Mouse (Mus musculus) liver, embryonic 14.5 days (tissue): ENCODE data around the gene Pars2. TPM values are rescaled to one million over a fixed set of nuclear protein-coding genes. Genes with fewer than 3 reads are reported as not detected.

Experiments
- ATAC-seq: fragments of 200-750 bp; cut with Nextera tagmentation; 2 replicates; pipeline ENCODE4 v1.8.0; 2017; ENCODE audit warnings: moderate number of reproducible peaks, mild to moderate bottlenecking, moderate library complexity; ENCODE audit not compliant: insufficient read depth
- DNase-seq, 3 experiments: peaks; one replicate each; pipeline ENCODE4 v3.0.0-alpha.2; 2012 to 2013; ENCODE audit warnings: low read depth in 3 of 3, low spot score in 3 of 3
- H3K27ac ChIP-seq: fragments of 300-500 bp; sonication (generic); 2 replicates; pipeline ENCODE4 v1.5.1; 2014; ENCODE audit warnings: moderate library complexity, mild to moderate bottlenecking, control low read depth, inconsistent platforms
- H3K27me3 ChIP-seq: fragments of 300-500 bp; sonication (generic); 2 replicates; pipeline ENCODE4 v1.6.1; 2014; ENCODE audit warnings: mild to moderate bottlenecking, low read length, moderate library complexity; ENCODE audit not compliant: control insufficient read depth, insufficient read depth
- H3K36me3 ChIP-seq: fragments of 300-500 bp; sonication (generic); replicated peaks from 2 replicates; pipeline ENCODE4 v1.6.1; 2014; ENCODE audit warnings: low read depth; ENCODE audit not compliant: control insufficient read depth, insufficient read depth
- H3K4me1 ChIP-seq, 2 experiments: fragments of 200-500 bp in 1 of 2; fragments of 300-500 bp in 1 of 2; sonication (generic) in 1 of 2; replicated peaks; 2 replicates each; pipeline ENCODE4 v1.6.1; 2012 to 2014; ENCODE audit warnings: antibody characterized with exemption in 1 of 2, inconsistent platforms in 1 of 2, low read length in 1 of 2; ENCODE audit not compliant: control insufficient read depth in 2 of 2, insufficient read depth in 2 of 2
- H3K4me2 ChIP-seq: fragments of 300-500 bp; sonication (generic); 2 replicates; pipeline ENCODE4 v1.6.1; 2014; ENCODE audit warnings: low read depth, mild to moderate bottlenecking, control low read depth, moderate library complexity
- H3K4me3 ChIP-seq, 2 experiments: fragments of 200-500 bp in 1 of 2; fragments of 300-500 bp in 1 of 2; sonication (generic) in 1 of 2; 2 replicates each; pipeline ENCODE4 v1.5.1; 2012 to 2014; ENCODE audit warnings: low read depth in 2 of 2, low read length in 2 of 2, mild to moderate bottlenecking in 2 of 2, control low read depth in 1 of 2, inconsistent platforms in 1 of 2, moderate library complexity in 1 of 2; ENCODE audit not compliant: insufficient read depth in 1 of 2
- H3K9ac ChIP-seq: fragments of 300-500 bp; sonication (generic); replicated peaks from 2 replicates; pipeline ENCODE4 v1.6.1; 2014; ENCODE audit warnings: mild to moderate bottlenecking, control low read depth, moderate library complexity
- H3K9me3 ChIP-seq: fragments of 300-500 bp; sonication (generic); 2 replicates; pipeline ENCODE4 v1.6.1; 2016; ENCODE audit warnings: low read length, mixed read lengths; ENCODE audit not compliant: control insufficient read depth
- CTCF ChIP-seq: IDR thresholded peaks from 2 replicates; pipeline ENCODE4 v1.5.1; 2016; ENCODE audit warnings: antibody characterized with exemption, low read depth, control low read depth
- EP300 ChIP-seq: IDR thresholded peaks from 2 replicates; pipeline ENCODE4 v1.6.1; 2016; ENCODE audit warnings: antibody characterized with exemption, low read depth
- WGBS: fragments of 180-500 bp; shearing (Covaris S2); extraction: QIAGEN DNeasy Blood & Tissue Kit; methylation state at CpG from one replicate; pipeline ENCODE4 v1.1.7; 2014; ENCODE audit not compliant: insufficient replicate concordance; 5-methylcytosine and 5-hydroxymethylcytosine counted together
- polyA plus RNA-seq, 2 experiments: library from polyadenylated mRNA; depleted of rRNA in 1 of 2; stranded (reverse) in 1 of 2; unstranded in 1 of 2; fragments of >200 nt; fragmentation: Nextera tagmentation in 1 of 2; extraction: Ambion mirVana in 1 of 2; gene quantifications; 2 replicates each; pipeline versions ENCODE4 v1.2.1 to v1.2.3; 2012 to 2014

Gene Pars2
- polyA plus RNA-seq, 2 experiments: 3.9 to 4.3 TPM

DNA sequence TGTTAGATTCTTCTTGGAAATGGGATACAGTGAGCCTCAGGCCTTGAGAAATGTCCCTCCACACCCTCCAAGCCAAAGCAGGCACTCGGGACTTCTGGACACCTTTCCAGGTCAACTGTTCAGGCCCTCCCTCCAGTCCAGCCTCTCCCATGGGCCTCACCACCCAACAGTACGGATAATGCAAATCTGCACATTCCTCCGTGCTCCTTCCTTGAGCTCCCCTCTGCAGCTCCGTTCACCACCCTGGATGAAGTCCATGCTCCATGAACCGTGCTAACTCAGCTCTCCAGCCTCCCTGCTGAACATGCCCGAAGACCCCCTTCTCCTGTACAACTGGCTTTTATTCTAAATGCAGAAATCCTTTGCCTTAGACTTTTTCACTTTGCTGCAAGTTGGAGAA, 13.8 kb downstream of the Pars2 start:
- no peaks in the 10 kb centered on the region for H3K9me3 ChIP-seq
- H3K4me1 ChIP-seq: no peaks in the 10 kb centered on the region
- no peak for DNase-seq
- no peak overlapping the region for H3K9ac ChIP-seq
- TF ChIP-seq EP300 (no peak), CTCF (no peak)
- no peak overlapping the region for H3K27ac ChIP-seq
- ATAC-seq: no peak
- no peaks in the 10 kb centered on the region for H3K27me3 ChIP-seq
- no peak overlapping the region for H3K4me2 ChIP-seq
- no peak overlapping the region for H3K4me3 ChIP-seq
- H3K36me3 ChIP-seq: peaks cover 76% of the 10 kb centered on the region
- WGBS: 77% methylated on average over 6 of the region's 6 CpGs

DNA sequence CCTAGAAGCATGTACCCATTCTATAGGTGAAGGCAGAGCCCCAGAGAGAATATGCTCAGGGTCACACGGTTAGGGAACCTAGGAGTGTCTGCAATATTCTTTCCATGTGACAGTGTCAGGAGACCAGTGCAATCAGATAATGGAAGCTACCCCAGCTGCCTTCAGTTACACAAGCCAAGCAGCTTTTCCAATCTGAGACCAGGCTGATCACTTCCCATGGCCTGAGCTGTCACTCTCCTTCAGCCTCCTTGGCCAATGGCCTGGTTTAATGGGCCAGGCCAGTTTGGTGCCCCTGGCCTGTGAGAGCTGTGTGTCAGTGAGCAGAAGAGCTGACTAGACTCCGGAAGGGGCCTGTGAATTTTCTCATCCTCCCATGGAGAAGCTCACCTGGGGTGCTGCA, 14.4 kb downstream of the Pars2 start:
- H3K27me3 ChIP-seq: no peaks in the 10 kb centered on the region
- DNase-seq: no peak

DNA sequence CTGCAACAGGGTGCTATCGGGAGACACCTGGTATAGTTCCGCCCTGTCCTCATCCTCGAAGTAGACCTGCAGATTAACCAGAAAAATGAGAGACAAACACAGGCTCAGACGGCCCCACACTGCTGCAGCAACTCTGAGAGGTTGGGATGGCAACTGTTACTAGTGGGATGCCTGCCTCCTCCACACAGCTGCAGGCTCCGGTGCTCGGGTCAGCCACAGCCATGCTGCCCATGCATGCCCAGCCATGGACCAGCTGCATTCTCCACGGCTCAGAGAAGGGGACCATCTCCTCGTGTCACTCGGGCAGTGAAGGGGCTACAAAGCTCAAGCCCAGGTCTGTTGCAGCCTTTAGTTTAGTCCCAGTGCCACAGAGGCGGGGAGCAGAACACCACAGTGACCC, 14.8 kb downstream of the Pars2 start:
- no peak for DNase-seq
- ATAC-seq: no peak
- peaks cover 86% of the 10 kb centered on the region for H3K36me3 ChIP-seq
- 82% methylated on average over 10 of the region's 10 CpGs for WGBS
- H3K27ac ChIP-seq: no peak overlapping the region
- no peaks in the 10 kb centered on the region for H3K27me3 ChIP-seq
- H3K4me3 ChIP-seq: no peak overlapping the region
- no peak for TF ChIP-seq CTCF
- TF ChIP-seq EP300: no peak
- no peaks in the 10 kb centered on the region for H3K9me3 ChIP-seq
- H3K4me2 ChIP-seq: no peak overlapping the region
- no peak overlapping the region for H3K9ac ChIP-seq
- H3K4me1 ChIP-seq: no peaks in the 10 kb centered on the region

More for the DNA sequence above, 14.4 kb downstream of the Pars2 start:
- Histone ChIP-seq H3K4me3 (no peak overlapping the region), H3K4me1 (no peaks in the 10 kb centered on the region), H3K4me2 (no peak overlapping the region), H3K9ac (no peak overlapping the region), H3K36me3 (peaks cover 81% of the 10 kb centered on the region), H3K27ac (no peak overlapping the region), H3K9me3 (no peaks in the 10 kb centered on the region)
- TF ChIP-seq EP300 (no peak), CTCF (no peak)
- 86% methylated on average over 2 of the region's 2 CpGs for WGBS
- no peak for ATAC-seq

DNA sequence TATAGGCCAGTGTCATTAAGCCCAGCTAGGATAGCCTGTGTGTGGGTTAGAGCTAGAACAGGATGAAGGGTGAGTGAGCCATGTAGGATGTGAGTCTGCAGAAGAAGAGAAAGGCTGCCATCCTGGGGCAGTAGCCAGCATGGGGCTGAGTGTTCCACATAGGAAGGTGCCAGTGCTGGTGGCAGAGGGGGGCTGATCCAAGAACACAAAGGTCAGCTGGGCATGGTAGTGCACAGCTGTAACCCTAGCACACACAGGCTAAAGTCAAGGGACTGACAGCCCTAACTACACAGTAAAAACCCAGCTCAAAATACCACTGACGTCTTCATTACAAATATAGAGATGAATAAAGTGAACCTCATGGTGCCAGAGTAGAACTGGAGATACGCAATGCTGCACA, 15.7 kb downstream of the Pars2 start:
- no peaks in the 10 kb centered on the region for H3K4me1 ChIP-seq
- no peaks in the 10 kb centered on the region for H3K27me3 ChIP-seq
- ATAC-seq (no peak), DNase-seq (no peak)
- WGBS: 79% methylated on average over 2 of the region's 2 CpGs
- no peak overlapping the region for H3K9ac ChIP-seq
- peaks cover 91% of the 10 kb centered on the region for H3K36me3 ChIP-seq
- H3K27ac ChIP-seq: no peak overlapping the region
- no peak overlapping the region for H3K4me2 ChIP-seq
- H3K4me3 ChIP-seq: no peak overlapping the region
- TF ChIP-seq EP300: no peak
- H3K9me3 ChIP-seq: no peaks in the 10 kb centered on the region

DNA sequence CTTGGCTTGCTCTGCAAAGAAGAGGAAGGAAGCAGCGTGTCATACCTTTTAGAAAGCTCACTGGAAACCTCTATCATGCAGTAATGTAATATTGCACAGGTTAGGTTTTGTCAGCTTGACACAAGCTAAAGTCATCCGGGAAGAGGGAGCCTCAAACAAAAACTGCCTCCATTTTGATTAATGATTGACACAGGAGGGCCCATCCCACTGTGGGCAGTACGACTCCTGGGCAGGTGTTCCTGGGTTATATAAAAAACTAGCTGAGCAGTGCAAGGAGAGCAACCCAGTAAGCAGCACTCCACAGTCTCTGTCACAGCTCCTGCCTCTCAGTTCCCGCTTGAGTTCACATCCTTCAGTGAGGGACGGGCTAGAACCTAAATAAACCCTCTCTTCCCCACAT, 25.9 kb downstream of the Pars2 start:
- H3K9ac ChIP-seq: no peak overlapping the region
- H3K4me1 ChIP-seq: peaks cover 13 to 16% of the 10 kb centered on the region in 2 experiments
- H3K9me3 ChIP-seq: no peaks in the 10 kb centered on the region
- H3K27ac ChIP-seq: no peak overlapping the region
- no peak for ATAC-seq
- 86% methylated on average over 5 of the region's 5 CpGs for WGBS
- H3K4me2 ChIP-seq: no peak overlapping the region
- peaks cover 39% of the 10 kb centered on the region for H3K36me3 ChIP-seq
- no peak for DNase-seq
- no peak overlapping the region for H3K4me3 ChIP-seq
- TF ChIP-seq CTCF: no peak
- TF ChIP-seq EP300: no peak
- H3K27me3 ChIP-seq: no peaks in the 10 kb centered on the region
